ENCODE assay signal across 42 mouse cellular contexts in the genomic region with DNA sequence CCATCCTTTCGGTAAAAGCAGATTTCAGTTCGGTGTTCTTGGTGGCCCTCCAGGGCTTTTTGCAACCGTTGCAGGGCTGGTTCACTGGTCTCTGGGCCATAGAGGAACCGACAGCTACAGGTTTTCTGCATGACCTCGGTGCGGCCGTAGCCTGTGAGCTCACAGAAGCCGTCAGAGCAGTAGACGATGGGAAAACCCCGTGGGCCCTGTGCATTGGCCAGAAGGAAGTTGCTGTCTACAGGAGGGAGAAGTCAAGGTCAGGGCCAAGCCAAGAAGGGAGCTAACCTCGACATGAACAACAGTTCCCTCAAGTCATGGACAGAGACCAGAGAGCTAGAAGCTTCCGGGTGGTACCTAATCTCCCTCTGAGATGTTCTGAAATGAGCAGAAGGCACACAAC. TPM values are rescaled to one million over a fixed set of nuclear protein-coding genes. Genes with fewer than 3 reads are reported as not detected.
DNase-seq lines count a peak whose midpoint lies in the region; ATAC-seq and TF ChIP-seq lines count a peak whose summit lies in the region.
"Had no signal": no experiment of that assay in that cellular context is flagged by ENCODE, and none has a peak within 500 bp of the region (broad histone marks: within the 10 kb centered on the region; RNA-seq: fewer than 3 reads in every experiment).

No protein-coding gene starts in this region.

- peak; percentile 36 for DNase-seq in CD4-positive, CD25-positive, alpha-beta regulatory T cell, adult 2 months (ENCODE audit: low read depth, low spot score)
- no peak for DNase-seq in hindbrain, postnatal 0 days (ENCODE audit: low spot score)
- no peak for DNase-seq in hindbrain, embryonic 10.5 days (ENCODE audit: low spot score)
- DNase-seq in spleen, postnatal 36 days (ENCODE audit: low spot score in 2 of 2): peak; percentile 45 to 52
- no peak for DNase-seq in spleen, adult 12 weeks (ENCODE audit: low spot score)
- DNase-seq in gastrocnemius, postnatal 4 days (ENCODE audit: low spot score in 2 of 2): no peak
- no peak for DNase-seq in kidney, adult 2 months
- DNase-seq: adrenal gland, adult 2 months; adrenal gland, postnatal 36 days; cerebellum, adult 18-20 months; cerebellum, postnatal 10 days; gastrocnemius, postnatal 10 days; heart, adult 18-20 months; heart, postnatal 4 days; kidney, adult 11 months; kidney, postnatal 25 days; lung, postnatal 36 days; right cerebral cortex, postnatal 25 days; spleen, adult 18-20 months; thymus, adult 2 months; thymus, postnatal 36 days had no signal

- H3K4me1 ChIP-seq in hindbrain, postnatal 0 days (ENCODE audit: insufficient read depth, low read length): peaks cover 6% of the 10 kb centered on the region; the same call in 1 of the 2 replicates
- peaks cover 30% of the 10 kb centered on the region for H3K4me1 ChIP-seq in hindbrain, embryonic 10.5 days (replicated peaks)
- no peaks in the 10 kb centered on the region for H3K4me1 ChIP-seq in kidney, adult 2 months (ENCODE audit: control insufficient read depth, insufficient read depth, low read length)

- no peak overlapping the region for H3K27ac ChIP-seq in hindbrain, postnatal 0 days
- H3K27ac ChIP-seq in hindbrain, embryonic 10.5 days: no peak overlapping the region
- H3K27ac ChIP-seq in kidney, adult 2 months (ENCODE audit: insufficient read depth, low read depth, low read length): no peak overlapping the region
- H3K27ac ChIP-seq: forebrain, embryonic 12.5 days; kidney, embryonic 15.5 days; limb, embryonic 12.5 days; lung, embryonic 15.5 days had no signal

- H3K9me3 ChIP-seq in hindbrain, postnatal 0 days (ENCODE audit: low read length): no peaks in the 10 kb centered on the region
- no peaks in the 10 kb centered on the region for H3K9me3 ChIP-seq in hindbrain, embryonic 10.5 days
- H3K9me3 ChIP-seq: forebrain, embryonic 12.5 days; kidney, embryonic 15.5 days; limb, embryonic 12.5 days; lung, embryonic 15.5 days had no signal

- TF ChIP-seq POLR2A in kidney, adult 2 months (IDR thresholded peaks at IDR 0.05; ENCODE audit: low read depth, low read length): no peak

- no peak overlapping the region for H3K4me3 ChIP-seq in hindbrain, postnatal 0 days (ENCODE audit: low read length)
- no peak overlapping the region for H3K4me3 ChIP-seq in hindbrain, embryonic 10.5 days
- H3K4me3 ChIP-seq in kidney, adult 2 months (ENCODE audit: insufficient read depth, low read depth, low read length): no peak overlapping the region
- H3K4me3 ChIP-seq: erythroblast, embryonic 14.5 days; forebrain, embryonic 12.5 days; kidney, embryonic 15.5 days; limb, embryonic 12.5 days; lung, embryonic 15.5 days had no signal

- no peaks in the 10 kb centered on the region for H3K27me3 ChIP-seq in hindbrain, postnatal 0 days (ENCODE audit: insufficient read depth, low read length)
- peaks cover 53% of the 10 kb centered on the region for H3K27me3 ChIP-seq in hindbrain, embryonic 10.5 days (ENCODE audit: insufficient read depth, poor library complexity, severe bottlenecking)
- no peaks in the 10 kb centered on the region for H3K27me3 ChIP-seq in kidney, adult 2 months (replicated peaks; ENCODE audit: control insufficient read depth, insufficient read depth, low read length)

- H3K4me2 ChIP-seq in hindbrain, postnatal 0 days (ENCODE audit: low read depth, low read length): peak overlapping the region; percentile 65; the same call in 1 of the 2 replicates
- H3K4me2 ChIP-seq: forebrain, embryonic 12.5 days; heart, embryonic 11.5 days; kidney, embryonic 15.5 days; limb, embryonic 12.5 days; lung, embryonic 15.5 days had no signal

- no peak for ATAC-seq in CD4-positive, CD25-positive, alpha-beta regulatory T cell, adult 4 months
- no peak for ATAC-seq in hindbrain, postnatal 0 days
- ATAC-seq: activated CD4-positive, CD25-positive, alpha-beta regulatory T cell, adult 4 months; inflammation-experienced regulatory T-cells, adult 6 months had no signal

- TF ChIP-seq CTCF in hindbrain, postnatal 0 days (IDR thresholded peaks at IDR 0.05; ENCODE audit: low read depth): no peak
- no peak for TF ChIP-seq CTCF in kidney, adult 2 months (conservative IDR thresholded peaks at IDR 0.05; ENCODE audit: insufficient read depth, insufficient read length, low read depth, low read length)

- no peak overlapping the region for H3K9ac ChIP-seq in hindbrain, postnatal 0 days (replicated peaks; ENCODE audit: low read length)
- H3K9ac ChIP-seq: forebrain, embryonic 12.5 days; kidney, embryonic 15.5 days; limb, embryonic 12.5 days; lung, embryonic 15.5 days had no signal

- 88% methylated on average over 12 of the region's 12 CpGs for WGBS in hindbrain, postnatal 0 days
- 89% methylated on average over 12 of the region's 12 CpGs for whole genome bisulfite sequencing in hindbrain, embryonic 10.5 days
- WGBS in kidney, adult 2 months: 82% methylated on average over 12 of the region's 12 CpGs

- H3K36me3 ChIP-seq in hindbrain, postnatal 0 days (ENCODE audit: insufficient read depth, low read length): no peaks in the 10 kb centered on the region
- H3K36me3 ChIP-seq in hindbrain, embryonic 10.5 days: no peaks in the 10 kb centered on the region
- H3K36me3 ChIP-seq in kidney, adult 2 months (ENCODE audit: control insufficient read depth, insufficient read depth, low read length): no peaks in the 10 kb centered on the region
- H3K36me3 ChIP-seq: forebrain, embryonic 12.5 days; kidney, embryonic 15.5 days; limb, embryonic 12.5 days; lung, embryonic 15.5 days had no signal

RNA-seq across cellular contexts. Expression of gene Kcnh4, which starts 2.2 kb away (rescaled TPM):
- not detected for polyA plus RNA-seq in CD4-positive, CD25-positive, alpha-beta regulatory T cell, adult 4 months (2017; shearing (Covaris generic))
- total RNA-seq in hindbrain, postnatal 0 days (2014; rRNA removed): 10.0 and 12.9 TPM in 2 replicates
- 3.6 and 4.2 TPM in 2 replicates for polyA plus RNA-seq in hindbrain, postnatal 0 days (2015; fragmentation: Nextera tagmentation; extraction: Ambion mirVana)
- polyA plus RNA-seq in hindbrain, embryonic 10.5 days (2016; fragmentation: Nextera tagmentation; extraction: Ambion mirVana): 1.5 and 4.4 TPM in 2 replicates
- under 1 TPM in 1 of 2 experiments, not detected in 1; 0.10 TPM for total RNA-seq in gastrocnemius, postnatal 4 days (2021)
- polyA plus RNA-seq in kidney, adult 2 months (2012; rRNA removed): 0.04 and 0.08 TPM in 2 replicates
- total RNA-seq: gastrocnemius, postnatal 10 days; heart, adult 18-20 months; heart, postnatal 4 days; liver, adult 2 months; megakaryocyte, adult 5-6 weeks had no signal
- polyA plus RNA-seq: erythroblast, embryonic 14.5 days; heart, embryonic 11.5 days; heart, embryonic 16.5 days; limb, embryonic 12.5 days; liver, adult 2 months; liver, embryonic 16.5 days; lung, embryonic 15.5 days had no signal

RNA-seq across cellular contexts. Expression of gene Hcrt, which starts 5.2 kb away (rescaled TPM):
- polyA plus RNA-seq in CD4-positive, CD25-positive, alpha-beta regulatory T cell, adult 4 months (2017; shearing (Covaris generic)): not detected
- 6.9 TPM in 1 of 2 replicates, not detected in the other for total RNA-seq in hindbrain, postnatal 0 days (2014; rRNA removed)
- polyA plus RNA-seq in hindbrain, postnatal 0 days (2015; fragmentation: Nextera tagmentation; extraction: Ambion mirVana): 0.88 and 1.2 TPM in 2 replicates
- polyA plus RNA-seq in hindbrain, embryonic 10.5 days (2016; fragmentation: Nextera tagmentation; extraction: Ambion mirVana): not detected in 2 replicates
- total RNA-seq in gastrocnemius, postnatal 4 days (2021): not detected
- not detected in 2 replicates for polyA plus RNA-seq in kidney, adult 2 months (2012; rRNA removed)
- total RNA-seq: adrenal gland, adult 2 months; adrenal gland, postnatal 36 days; ES-E14; gastrocnemius, postnatal 10 days; heart, adult 18-20 months; heart, postnatal 4 days; layer of hippocampus, adult 18-20 months; left cerebral cortex, adult 18-20 months; liver, adult 2 months; megakaryocyte, adult 5-6 weeks; neutrophil, adult 5-6 weeks had no signal
- polyA plus RNA-seq: activated CD4-positive, CD25-positive, alpha-beta regulatory T cell, adult 4 months; adrenal gland, adult 2 months; embryonic facial prominence, embryonic 14.5 days; erythroblast, embryonic 14.5 days; heart, embryonic 11.5 days; heart, embryonic 16.5 days; inflammation-experienced regulatory T-cells, adult 6 months; kidney, embryonic 15.5 days; limb, embryonic 12.5 days; liver, adult 2 months; liver, embryonic 16.5 days; lung, embryonic 15.5 days had no signal

RNA-seq across cellular contexts. Expression of gene Ghdc, which starts 13.2 kb away (rescaled TPM):
- polyA plus RNA-seq in CD4-positive, CD25-positive, alpha-beta regulatory T cell, adult 4 months (2017; shearing (Covaris generic)): 1 to 10 TPM; 2.7 to 3.1 TPM
- total RNA-seq in hindbrain, postnatal 0 days (2014; rRNA removed): 15.9 and 20.9 TPM in 2 replicates
- 7.5 and 8.3 TPM in 2 replicates for polyA plus RNA-seq in hindbrain, postnatal 0 days (2015; fragmentation: Nextera tagmentation; extraction: Ambion mirVana)
- 3.9 and 4.3 TPM in 2 replicates for polyA plus RNA-seq in hindbrain, embryonic 10.5 days (2016; fragmentation: Nextera tagmentation; extraction: Ambion mirVana)
- 1 to 10 TPM; 9.0 to 9.5 TPM for total RNA-seq in gastrocnemius, postnatal 4 days (2021)
- polyA plus RNA-seq in kidney, adult 2 months (2012; rRNA removed): 30.4 and 31.8 TPM in 2 replicates

RNA-seq across cellular contexts. Expression of gene Rab5c, which starts 19.6 kb away (rescaled TPM):
- 10 to 100 TPM; 21.2 to 35.8 TPM for polyA plus RNA-seq in CD4-positive, CD25-positive, alpha-beta regulatory T cell, adult 4 months (2017; shearing (Covaris generic))
- total RNA-seq in hindbrain, postnatal 0 days (2014; rRNA removed): 246 and 248 TPM in 2 replicates
- 34.1 and 34.4 TPM in 2 replicates for polyA plus RNA-seq in hindbrain, postnatal 0 days (2015; fragmentation: Nextera tagmentation; extraction: Ambion mirVana)
- 16.8 and 37.2 TPM in 2 replicates for polyA plus RNA-seq in hindbrain, embryonic 10.5 days (2016; fragmentation: Nextera tagmentation; extraction: Ambion mirVana)
- 10 to 100 TPM; 76.7 to 79.7 TPM for total RNA-seq in gastrocnemius, postnatal 4 days (2021)
- 445 and 472 TPM in 2 replicates for polyA plus RNA-seq in kidney, adult 2 months (2012; rRNA removed)

RNA-seq across cellular contexts. Expression of gene Hspb9, which starts 43.9 kb away (rescaled TPM):
- 1 to 10 TPM in 1 of 2 experiments, not detected in 1; 1.0 TPM for polyA plus RNA-seq in CD4-positive, CD25-positive, alpha-beta regulatory T cell, adult 4 months (2017; shearing (Covaris generic))
- not detected in 2 replicates for total RNA-seq in hindbrain, postnatal 0 days (2014; rRNA removed)
- polyA plus RNA-seq in hindbrain, postnatal 0 days (2015; fragmentation: Nextera tagmentation; extraction: Ambion mirVana): 0.24 and 0.28 TPM in 2 replicates
- 0.25 and 0.35 TPM in 2 replicates for polyA plus RNA-seq in hindbrain, embryonic 10.5 days (2016; fragmentation: Nextera tagmentation; extraction: Ambion mirVana)
- not detected for total RNA-seq in gastrocnemius, postnatal 4 days (2021)
- 0.48 and 0.49 TPM in 2 replicates for polyA plus RNA-seq in kidney, adult 2 months (2012; rRNA removed)
- total RNA-seq: adrenal gland, adult 2 months; adrenal gland, postnatal 36 days; gastrocnemius, postnatal 10 days; heart, adult 18-20 months; heart, postnatal 4 days; layer of hippocampus, adult 18-20 months; layer of hippocampus, postnatal 10 days; left cerebral cortex, adult 18-20 months; left cerebral cortex, postnatal 25 days; liver, adult 2 months; megakaryocyte, adult 5-6 weeks; neutrophil, adult 5-6 weeks had no signal
- polyA plus RNA-seq: adrenal gland, adult 2 months; brain, embryonic 14.5 days; embryonic facial prominence, embryonic 14.5 days; erythroblast, embryonic 14.5 days; heart, embryonic 11.5 days; kidney, embryonic 15.5 days; limb, embryonic 12.5 days; liver, adult 2 months had no signal

Comparison
In these comparisons a context has a peak if more than half of its experiments do, and no peak if none do; other contexts are left out.
1. DNase-seq: peak in CD4-positive, CD25-positive, alpha-beta regulatory T cell, adult 2 months (single experiment) and spleen, postnatal 36 days (2 of 2); none in hindbrain, postnatal 0 days (single experiment), hindbrain, embryonic 10.5 days (single experiment), spleen, adult 12 weeks (single experiment), gastrocnemius, postnatal 4 days (0 of 2) and kidney, adult 2 months (single experiment).